Mouse (Mus musculus) heart, postnatal 25 days (tissue): ENCODE data around the gene Fbxl16. TPM values are rescaled to one million over a fixed set of nuclear protein-coding genes. Genes with fewer than 3 reads are reported as not detected.
"Not testable (repeated sequence)": the region's sequence is repeated elsewhere in the genome, so short reads cannot be mapped to it uniquely, and the experiment has no call there.

Source experiments
- DNase-seq: peaks from one replicate; pipeline ENCODE4 v3.0.0; 2022; ENCODE audit warnings: low spot score
- intact Hi-C: fragments of 180-260 bp; cut with DNase I; formaldehyde crosslinking; loops from one replicate; pipeline ENCODE4 v1.15.1; 2025
- total RNA-seq, 2 experiments: library from RNA; stranded (reverse); gene quantifications; 2 replicates each; pipeline ENCODE4 v1.2.3; 2021

The Fbxl16 gene
- total RNA-seq, 2 experiments from 2014 or later: 1.2 to 1.3 TPM

GRCm38 (mm10) chr17:25794197-25794596 is 14.7 kb upstream of the Fbxl16 start:
- DNase-seq: no peak
- intact Hi-C loops: no loop called here

- intact Hi-C loops: no loop called here
- DNase-seq: no peak
Observed at GRCm38 (mm10) chr17:25794998-25795397, 13.9 kb upstream of the Fbxl16 start.

GRCm38 (mm10) chr17:25795609-25796092 is 13.2 kb upstream of the Fbxl16 start, which contains the start of gene AC134908.4:
Gene AC134908.4 (minus strand): TSS chr17:25795659.
- intact Hi-C loops: loop anchor here (2.0 kb wide), 1 partner anchor 27 kb away; the partner anchor contains the start of gene Wdr24
- DNase-seq: no peak

GRCm38 (mm10) chr17:25796211-25796771 is 12.6 kb upstream of the Fbxl16 start:
- intact Hi-C loops: loop anchor here (2.0 kb wide), 1 partner anchor 27 kb away; the partner anchor contains the start of gene Wdr24
- no peak for DNase-seq

- intact Hi-C loops: loop anchor here (2.0 kb wide), 1 partner anchor 26 kb away; the partner anchor contains the start of gene Wdr24
- DNase-seq: peak; percentile 84
Observed at GRCm38 (mm10) chr17:25796951-25797369, 11.9 kb upstream of the Fbxl16 start, which contains the start of gene Metrn. Gene Metrn (minus strand): TSS chr17:25797136.

DNA sequence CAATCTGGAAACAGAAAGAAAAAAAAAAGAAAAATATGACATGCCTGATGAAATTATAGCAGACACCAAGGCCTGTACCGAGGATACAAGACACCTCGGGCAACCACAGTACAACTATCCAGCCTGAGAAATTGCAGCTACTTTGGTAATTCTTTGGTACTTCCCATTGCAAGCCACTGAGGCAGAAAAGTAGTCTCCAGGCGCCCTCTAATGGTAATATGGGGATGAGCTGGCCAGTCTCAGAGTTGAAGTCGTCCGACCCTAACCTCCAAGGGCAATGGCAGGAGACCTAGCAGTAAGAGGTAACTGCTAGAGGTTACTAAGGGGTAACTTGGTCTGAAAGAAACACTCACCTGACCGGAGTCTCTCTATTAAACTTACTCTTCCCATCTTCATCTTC is 7.9 kb upstream of the Fbxl16 start:
- intact Hi-C loops: loop anchor here (1.0 to 10.0 kb wide), 3 partner anchors 28 to 326 kb away; partner anchors contain the start of gene Narfl
- no peak for DNase-seq

DNA sequence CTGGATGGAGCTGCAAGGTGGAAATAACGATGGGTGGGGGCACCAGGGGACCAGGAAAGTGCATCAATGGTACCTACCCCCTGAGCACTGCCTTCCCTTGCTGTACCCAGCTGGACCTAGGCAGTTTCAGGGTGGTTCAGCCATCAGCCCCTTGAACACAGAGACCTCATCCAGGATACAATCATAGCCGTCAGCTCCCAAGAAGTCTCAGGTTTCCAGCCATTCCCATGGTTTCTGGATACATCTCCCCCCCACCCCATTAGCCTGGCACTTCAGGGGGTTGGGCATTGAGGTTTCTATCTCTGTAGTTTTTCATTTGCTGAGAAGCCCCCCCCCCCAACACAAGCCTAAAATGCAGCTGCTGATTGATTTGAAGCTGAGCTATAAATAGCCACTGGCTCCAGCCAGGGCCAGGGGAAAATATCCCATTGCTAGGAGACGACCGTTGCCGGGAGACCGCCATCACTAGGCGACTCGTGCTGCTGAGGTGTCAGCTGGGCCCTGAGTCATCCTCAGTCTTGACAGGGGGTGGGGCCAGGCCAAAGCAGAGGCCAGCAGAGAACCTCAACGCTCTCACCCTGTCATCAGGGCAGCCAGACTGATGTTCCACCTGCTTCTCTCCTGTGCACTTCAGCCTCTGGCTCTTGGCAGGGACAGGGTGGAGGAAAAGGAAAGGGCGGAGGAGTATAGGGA is 5.9 kb upstream of the Fbxl16 start:
- intact Hi-C loops: loop anchor here (10.0 kb wide), 1 partner anchor 328 kb away; no protein-coding TSS in a partner anchor
- DNase-seq: no peak

- DNase-seq: no peak
- intact Hi-C loops: loop anchor here (10.0 kb wide), 1 partner anchor 332 kb away; no protein-coding TSS in a partner anchor
Observed at GRCm38 (mm10) chr17:25806507-25806906, 2.4 kb upstream of the Fbxl16 start.

GRCm38 (mm10) chr17:25807452-25807851 is 1.4 kb upstream of the Fbxl16 start:
- DNase-seq: not testable (repeated sequence)
- intact Hi-C loops: loop anchor here (10.0 kb wide), 1 partner anchor 333 kb away; no protein-coding TSS in a partner anchor

GRCm38 (mm10) chr17:25808028-25808427 is 857 bp upstream of the Fbxl16 start:
- DNase-seq: no peak
- intact Hi-C loops: loop anchor here (10.0 kb wide), 1 partner anchor 333 kb away; no protein-coding TSS in a partner anchor

- intact Hi-C loops: loop anchor here (10.0 kb wide), 1 partner anchor 335 kb away; no protein-coding TSS in a partner anchor
- DNase-seq: no peak
Observed at GRCm38 (mm10) chr17:25809606-25810340, 888 bp downstream of the Fbxl16 start.

DNA sequence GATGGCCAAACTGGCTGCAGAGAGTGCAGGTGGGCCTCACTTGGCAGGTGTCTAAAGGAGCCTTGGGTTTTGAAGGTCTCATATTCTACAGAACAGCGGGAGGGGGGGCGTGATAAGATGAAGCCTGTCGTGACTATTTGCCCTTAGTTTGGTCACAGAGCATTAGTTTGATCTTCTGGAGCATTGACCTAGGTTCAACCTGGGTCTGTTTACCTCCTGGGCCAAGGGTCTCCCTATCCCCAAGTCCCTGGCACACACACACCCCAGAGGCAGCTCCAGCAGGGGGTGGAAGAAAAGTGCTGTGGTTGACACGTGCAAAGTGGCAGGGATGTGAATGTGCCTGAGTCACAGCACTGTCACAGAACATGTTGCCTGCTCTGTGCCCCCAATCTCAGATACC is 2.0 kb downstream of the Fbxl16 start:
- no peak for DNase-seq
- intact Hi-C loops: no loop called here

DNA sequence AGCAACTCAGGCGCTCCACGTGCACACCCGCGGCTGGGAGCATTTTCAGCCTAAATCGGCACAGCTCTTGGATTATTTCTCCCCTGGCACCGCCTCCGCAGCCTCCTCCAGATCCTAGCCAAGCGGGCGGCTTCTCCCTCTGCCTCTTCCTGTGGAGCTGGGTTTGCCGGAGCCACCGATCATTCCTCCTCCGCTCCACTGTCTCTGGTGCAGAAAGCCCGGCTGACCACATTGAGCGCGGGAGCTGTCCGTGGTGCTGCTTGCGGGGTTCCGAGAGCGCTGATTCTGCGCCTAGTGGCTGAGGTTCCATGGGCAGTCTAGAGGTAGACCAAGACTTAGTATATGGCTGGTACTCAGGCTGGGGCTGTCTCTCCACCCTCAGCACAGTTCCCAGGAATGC is 4.6 kb downstream of the Fbxl16 start:
- intact Hi-C loops: no loop called here
- DNase-seq: no peak

DNA sequence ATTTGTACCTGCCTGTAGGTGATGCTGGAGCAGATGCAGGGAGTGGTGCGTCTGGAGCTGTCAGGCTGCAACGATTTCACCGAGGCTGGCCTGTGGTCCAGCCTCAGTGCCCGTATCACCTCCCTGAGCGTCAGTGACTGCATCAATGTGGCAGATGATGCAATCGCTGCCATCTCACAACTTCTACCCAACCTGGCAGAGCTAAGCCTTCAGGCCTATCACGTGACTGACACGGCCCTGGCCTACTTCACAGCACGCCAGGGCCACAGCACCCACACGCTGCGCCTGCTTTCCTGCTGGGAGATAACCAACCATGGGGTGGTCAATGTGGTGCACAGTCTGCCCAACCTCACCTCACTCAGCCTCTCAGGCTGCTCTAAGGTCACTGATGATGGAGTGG is 8.8 kb downstream of the Fbxl16 start:
- intact Hi-C loops: no loop called here
- no peak for DNase-seq

DNA sequence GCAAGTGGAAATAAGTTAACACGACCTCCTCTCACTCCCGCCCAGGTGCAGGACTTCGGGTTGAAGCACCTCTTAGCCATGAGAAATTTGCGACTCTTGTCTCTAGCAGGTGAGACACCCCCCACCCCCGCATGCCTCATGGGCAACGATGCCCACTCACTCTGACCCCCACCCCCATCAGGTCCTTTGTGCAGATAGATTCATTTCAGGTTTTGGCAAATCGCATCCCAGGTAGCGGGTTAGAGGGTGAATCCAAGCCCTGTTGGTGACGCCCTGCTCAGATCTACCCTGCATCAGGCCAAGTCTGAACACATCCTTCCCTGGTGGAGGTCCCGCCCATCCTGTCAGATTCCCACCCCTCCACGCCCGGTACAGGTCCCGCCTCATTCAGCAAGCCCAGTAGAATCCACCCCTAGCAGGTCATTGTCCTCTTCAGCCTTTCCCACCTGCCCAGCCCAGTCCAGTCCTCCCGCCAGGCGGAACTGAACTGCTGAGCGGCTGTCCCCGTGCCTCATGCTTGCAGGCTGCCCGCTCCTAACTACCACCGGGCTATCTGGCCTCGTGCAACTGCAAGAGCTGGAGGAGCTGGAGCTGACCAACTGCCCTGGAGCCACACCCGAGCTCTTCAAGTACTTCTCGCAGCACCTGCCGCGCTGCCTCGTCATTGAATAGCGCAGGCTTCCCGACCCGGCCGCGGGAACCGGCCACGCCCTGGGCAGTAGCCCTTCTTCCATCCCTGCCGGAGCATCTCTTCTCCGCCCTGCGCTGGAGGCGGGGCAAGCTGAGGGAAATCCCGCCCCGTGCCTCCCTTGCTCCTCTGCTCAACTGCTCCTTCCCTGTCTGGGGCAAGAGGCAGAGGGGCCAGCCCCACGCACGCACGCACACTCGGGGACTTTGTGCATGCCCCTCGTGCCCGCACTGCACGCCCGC is 10.2 kb downstream of the Fbxl16 start:
- intact Hi-C loops: no loop called here
- no peak for DNase-seq

DNA sequence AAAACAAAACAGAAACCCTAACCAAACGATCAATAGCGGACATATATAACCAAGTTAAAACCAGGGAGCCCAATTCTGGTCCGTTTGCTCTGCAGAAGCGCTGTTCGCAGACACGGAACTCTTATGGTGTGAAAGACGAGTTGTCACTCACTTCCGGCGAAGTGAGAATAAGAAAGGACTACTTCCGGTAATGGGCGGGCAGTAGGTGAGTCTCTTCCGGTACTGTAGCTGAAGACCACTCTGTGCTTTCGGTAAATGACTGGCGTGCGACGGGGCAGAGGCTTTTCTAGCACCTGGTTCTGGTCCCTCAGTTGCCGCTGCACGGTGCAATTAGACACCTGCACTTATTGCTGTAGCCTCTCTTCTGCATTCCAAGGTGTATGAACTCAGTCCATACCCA is 14.6 kb downstream of the Fbxl16 start, which contains the start of gene Wdr24:
TSS of gene Wdr24 (plus strand) at position 176 of the 400 bp plus-strand sequence.
- no peak for DNase-seq
- intact Hi-C loops: loop anchor here (2.0 kb wide), 1 partner anchor 27 kb away; the partner anchor contains the start of gene Metrn

DNA sequence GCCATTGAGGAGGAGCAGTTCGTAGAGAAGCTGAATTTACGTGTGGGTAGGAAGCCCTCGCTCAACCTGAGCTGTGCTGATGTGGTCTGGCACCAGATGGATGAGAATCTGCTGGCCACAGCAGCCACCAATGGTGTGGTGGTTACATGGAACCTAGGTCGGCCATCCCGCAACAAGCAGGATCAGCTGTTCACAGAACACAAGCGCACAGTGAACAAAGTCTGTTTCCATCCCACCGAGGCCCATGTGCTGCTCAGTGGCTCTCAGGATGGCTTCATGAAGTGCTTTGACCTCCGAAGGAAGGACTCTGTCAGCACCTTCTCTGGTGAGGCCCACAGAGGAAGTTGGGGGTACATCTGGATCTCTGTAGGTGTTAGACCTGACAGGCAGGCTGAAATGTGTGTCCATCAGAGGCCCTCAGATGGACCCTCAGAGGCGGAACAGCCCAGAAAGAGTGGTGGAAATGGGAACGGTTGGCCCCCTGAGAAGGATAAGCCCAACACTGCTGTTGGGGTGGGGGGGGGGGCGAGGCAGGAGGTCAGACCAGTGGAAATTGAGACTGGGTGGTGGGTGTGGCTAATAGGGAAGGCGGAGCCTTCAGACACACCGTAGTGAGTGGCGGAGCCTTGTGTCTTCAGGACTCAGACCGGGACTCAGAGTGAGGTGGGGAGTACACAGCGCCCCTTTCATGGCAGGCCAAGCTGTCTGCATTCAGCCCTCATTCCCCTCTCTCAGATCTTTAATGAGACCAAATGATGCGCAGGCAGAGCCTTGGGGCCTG is 15.7 kb downstream of the Fbxl16 start:
- DNase-seq: no peak
- intact Hi-C loops: no loop called here

DNA sequence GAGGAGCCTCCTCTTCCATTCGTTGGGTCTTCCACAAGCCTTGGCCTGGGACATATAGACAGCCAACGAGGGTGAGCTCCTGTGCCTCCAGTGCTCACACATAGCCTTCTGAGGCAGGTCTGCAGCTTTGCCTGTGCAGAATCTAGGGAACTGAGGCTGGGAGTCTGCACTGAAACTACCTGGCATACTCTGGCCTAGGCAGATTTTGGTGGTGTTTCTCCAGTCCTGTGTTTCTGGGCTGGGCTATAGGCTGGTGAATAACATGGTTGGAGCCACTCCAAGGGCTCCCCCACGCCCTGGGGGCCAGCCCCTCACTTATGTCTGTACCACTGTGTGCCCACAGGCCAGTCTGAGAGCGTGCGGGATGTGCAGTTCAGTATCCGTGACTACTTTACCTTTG is 16.4 kb downstream of the Fbxl16 start:
- DNase-seq: no peak
- intact Hi-C loops: no loop called here
